Mouse (Mus musculus) 416B (cell line): ENCODE results near the gene Tspan11.

Experiments used
- DNase-seq: peaks from one replicate; pipeline ENCODE4 v3.0.0; 2011; ENCODE audit warnings: low read depth

Tspan11 gene

DNA sequence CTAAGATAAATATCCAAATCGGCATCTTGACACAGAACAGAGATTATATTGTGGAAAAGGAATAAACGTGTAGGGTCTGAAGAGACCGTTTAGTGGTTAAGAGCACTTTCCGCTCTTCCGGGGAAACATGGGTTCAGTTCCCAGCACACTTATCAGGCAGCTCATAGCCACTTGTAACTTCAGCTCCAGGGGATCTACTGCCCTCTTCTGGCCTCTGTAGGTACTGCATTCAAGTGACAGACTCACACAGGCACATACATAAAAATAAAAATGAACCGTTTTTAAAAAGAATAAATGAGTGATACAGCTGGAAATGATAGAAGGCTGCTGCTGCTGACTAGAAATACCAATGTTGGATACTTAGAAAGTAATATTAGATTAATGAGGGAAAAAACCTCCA lies 7.9 kb upstream of the Tspan11 start:
- DNase-seq: peak; percentile 48

DNA sequence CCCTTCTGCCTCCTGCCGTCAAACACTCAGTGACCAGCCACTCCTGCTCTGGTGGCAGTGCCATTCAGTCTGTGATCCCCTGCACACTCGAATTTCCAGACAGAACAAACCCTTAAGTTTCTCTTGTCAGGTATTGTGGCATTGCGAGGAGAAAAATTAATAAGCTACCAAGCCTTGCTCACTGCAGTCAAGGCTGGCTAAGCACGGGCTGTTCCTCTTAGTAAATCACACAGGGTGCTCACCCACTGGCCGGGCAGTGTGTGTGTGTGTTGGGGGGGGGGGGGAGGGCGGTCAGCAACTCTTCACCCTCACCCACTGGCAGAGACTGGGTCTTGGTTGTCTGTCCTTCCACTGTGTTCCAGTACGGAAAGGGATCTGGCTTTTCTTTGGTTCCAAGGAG lies 473 bp upstream of the Tspan11 start:
- DNase-seq: no peak

DNA sequence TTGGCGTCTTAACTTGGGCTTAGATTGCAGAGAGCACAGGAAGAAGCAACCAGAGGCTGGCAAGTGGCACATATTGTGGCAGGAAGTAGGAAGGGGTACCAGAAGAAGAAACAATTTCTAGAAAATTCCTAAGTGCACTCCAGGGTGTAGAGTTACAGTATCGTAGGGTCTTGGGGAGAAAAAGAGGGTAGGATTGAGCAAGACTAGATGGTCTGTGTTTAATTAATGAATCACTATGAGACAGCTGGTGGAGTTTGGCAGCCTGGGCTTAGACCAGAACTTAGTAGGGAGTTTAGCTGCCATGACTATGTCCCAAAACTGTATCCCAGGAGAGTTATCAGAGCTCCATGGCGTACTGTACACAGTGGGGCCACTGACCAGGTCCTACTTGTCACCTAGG lies 1.2 kb downstream of the Tspan11 start:
- DNase-seq: no peak

DNA sequence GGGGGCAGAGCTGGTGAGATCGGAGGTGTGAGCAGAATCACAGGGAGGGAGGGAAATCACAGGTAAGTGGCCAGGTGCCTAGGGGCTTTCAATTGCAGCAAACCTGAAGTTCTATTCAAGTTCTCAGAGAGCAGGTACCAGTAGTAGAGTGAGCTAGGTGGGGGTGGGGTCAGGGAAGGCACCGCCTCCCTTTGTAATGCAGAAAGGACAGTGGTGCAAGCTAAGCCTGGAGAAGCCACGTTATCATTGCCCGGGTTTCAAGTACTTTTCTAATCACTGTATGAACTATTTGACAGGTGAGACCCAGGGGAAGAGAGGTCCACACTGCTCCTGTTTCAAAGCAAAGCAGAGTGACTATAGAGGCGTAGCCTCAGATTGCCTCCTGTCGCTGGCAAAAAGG lies 6.2 kb downstream of the Tspan11 start:
- DNase-seq: no peak

DNA sequence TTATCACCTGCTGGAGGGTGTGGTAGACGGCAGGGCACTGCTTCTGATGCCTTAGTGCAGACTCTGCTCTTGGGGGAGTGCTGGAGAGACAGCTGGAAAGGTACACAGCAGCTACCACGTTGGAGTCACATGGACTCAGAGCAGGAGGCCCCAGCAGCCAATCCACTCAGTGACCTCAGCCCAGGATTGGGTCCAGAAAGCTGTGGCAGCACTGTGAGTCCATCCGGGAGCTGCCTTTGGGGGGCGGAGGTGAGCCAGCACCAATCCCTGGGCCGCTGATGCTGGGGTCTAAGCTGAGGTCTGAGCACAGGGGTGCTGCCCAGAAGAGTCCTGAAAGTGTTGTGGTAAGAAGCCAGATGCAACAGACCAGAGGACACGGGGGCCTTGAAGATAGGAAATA lies 7.6 kb downstream of the Tspan11 start:
- no peak for DNase-seq

DNA sequence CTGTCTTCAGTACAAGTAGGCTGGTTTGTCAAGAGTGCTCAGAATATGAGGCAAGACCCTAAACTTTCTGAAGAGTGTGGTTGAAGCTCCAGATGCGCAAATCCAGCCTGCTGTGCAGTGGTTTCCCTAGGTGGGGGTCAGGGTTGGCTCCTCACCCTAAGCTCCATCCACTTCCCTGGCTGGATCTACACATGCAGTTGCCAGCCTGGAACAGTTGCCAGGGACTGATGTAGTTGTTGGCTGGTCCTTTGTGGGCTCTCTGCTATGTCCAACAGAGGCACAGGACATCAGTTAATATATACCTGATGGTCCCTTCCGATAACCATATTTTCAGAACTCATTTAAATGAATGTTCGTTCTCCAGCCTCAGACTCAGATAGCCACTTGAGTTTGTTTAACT lies 9.0 kb downstream of the Tspan11 start:
- no peak for DNase-seq

DNA sequence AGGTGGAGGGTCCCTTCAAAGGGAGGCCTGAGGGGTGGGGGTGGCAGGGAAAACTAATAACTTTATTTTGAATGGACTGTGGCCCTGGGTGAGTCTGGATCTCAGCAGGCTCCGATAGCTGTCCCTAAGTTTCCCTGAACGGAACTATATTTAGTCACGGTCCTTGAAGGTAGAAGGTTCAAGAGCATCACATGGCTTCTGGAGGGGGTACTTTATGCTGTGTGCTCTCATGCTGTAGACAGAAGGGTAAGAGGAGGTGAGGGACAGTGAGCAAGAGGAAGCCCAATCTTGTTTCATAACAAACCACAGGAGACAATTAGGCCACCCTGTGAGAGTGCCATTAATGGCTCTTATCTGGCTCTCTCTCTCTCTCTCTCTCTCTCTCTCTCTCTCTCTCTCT lies 10.0 kb downstream of the Tspan11 start:
- DNase-seq: no peak

DNA sequence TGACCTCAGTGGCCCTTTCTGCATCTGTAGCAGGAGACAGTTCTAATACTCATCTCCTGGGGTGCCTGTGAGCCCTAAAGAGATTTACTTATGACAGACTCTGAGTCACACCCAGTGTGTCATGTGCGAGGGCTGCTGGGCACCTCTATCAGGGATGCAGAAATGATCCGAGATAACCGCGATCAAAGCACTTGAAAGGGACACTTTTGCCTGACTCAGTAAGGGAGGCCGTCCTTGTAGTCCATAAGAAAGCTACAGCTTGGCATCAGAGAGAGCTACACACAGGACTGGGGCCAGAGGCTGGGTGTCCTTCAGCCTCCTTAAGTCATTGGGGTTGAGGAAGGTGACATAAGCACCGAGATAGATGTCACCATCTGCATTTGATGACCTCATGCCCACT lies 12.7 kb downstream of the Tspan11 start:
- DNase-seq: no peak

DNA sequence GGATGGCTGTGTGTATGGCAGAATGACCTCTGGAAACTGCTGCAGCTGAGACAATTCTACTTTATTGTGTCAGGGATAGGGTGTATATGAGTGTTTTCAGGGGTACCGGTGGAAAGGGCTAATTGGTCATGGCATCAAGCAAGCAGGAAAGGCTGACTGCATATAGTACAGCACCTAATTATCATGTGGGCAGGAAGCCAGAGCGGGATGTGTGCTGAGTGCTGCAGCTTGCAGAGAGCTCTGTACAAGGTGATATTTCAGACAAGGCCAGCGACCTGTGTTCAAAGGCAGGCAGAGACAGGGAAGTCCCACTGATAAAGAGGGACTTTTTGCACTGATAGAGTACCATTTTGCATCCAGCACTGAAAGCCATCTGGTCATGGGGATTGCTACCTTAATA lies 13.9 kb downstream of the Tspan11 start:
- no peak for DNase-seq

DNA sequence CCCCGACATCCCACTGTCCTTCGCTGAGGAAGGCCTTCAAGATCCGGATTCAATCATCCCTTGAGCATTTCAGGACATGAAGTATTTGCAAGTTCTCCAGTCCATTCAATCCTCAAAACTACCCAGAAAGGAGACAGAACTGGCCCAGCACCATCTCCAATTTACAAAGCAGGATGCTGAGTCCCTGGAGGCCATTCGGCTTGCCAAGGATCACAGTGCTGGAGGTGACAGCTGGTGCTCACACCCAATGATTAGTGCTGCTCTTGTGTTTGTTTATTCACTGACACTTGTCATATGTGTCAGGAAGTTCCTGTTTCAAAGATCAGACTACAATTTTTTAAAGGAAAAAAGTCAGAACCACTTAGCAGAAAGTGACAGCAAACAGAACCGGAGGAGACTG lies 14.3 kb downstream of the Tspan11 start:
- no peak for DNase-seq

DNA sequence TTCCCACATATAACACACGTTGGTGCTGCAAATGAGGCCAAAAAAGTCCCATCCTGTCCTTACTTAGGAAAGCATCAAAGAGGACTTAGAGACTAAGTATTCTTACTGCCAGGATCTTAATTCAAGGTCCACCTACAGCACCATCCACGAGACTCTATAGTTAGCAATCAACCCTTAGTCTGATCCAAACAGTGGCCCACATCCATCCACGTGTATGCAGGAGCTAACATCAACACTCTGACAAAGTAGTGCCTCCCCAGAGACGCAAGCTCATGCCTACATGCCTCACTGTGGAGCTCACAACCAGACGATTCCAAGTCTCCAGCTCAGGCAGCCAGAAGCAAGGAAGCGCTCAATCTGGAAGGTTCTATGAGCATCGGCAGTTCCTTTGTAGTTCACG lies 15.2 kb downstream of the Tspan11 start:
- DNase-seq: no peak

DNA sequence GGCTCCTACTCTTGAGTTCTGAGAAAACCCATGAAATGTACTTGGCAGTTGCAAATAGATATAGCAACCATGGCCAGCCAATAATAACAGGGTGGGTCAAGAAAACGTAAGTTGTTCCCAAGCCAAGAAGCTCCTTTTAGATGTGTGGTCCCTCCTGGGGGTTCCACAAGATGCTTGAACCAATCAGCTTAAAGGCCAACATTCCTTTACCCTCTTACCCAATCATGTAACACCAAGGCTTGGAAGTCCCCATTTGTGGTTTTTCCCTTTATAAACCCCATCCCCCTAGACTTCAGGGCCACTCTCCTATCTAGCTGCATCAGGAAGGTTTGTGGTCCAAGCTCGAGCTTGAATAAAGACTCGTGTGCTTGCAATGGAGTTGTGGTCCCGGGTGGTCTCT lies 23.2 kb downstream of the Tspan11 start:
- no peak for DNase-seq

DNA sequence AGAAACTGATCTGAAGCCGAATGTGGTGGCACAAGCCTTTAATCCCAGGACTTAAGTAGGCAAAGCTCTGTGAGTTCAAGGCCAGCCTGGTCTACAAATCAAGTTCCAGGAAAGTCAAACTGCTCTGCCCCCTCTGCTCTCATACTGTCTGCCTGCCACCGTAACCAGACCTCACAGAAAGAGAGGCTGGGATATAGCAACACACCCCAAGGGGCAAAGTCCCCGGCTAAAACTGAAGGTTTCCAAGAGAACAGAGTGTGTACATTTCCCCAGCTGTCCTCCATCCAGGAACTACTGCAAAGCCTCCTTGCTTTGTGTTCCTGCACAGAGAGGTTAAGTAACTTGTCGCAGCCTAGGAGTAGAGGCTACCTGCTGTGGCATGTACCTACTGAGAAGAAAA lies 24.3 kb downstream of the Tspan11 start:
- DNase-seq: no peak

DNA sequence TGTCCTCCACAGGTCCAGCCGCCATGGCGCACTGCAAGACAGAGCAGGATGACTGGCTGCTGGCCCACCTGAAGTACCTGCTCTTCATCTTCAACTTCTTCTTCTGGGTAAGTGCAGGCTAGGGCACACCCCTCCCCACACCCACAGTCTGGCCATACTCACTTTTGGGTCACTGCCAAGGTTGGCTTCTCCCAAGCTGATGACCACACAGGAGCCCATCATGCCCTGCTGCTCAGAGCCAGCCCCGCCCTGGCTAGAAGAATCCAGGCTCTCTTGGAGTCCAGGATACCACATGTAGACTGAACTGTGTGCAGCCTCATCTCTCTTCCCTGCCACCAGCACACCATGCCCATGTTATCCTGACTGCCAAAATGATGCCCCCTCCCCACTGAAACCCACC lies 25.5 kb downstream of the Tspan11 start:
- DNase-seq: peak; percentile 10

DNA sequence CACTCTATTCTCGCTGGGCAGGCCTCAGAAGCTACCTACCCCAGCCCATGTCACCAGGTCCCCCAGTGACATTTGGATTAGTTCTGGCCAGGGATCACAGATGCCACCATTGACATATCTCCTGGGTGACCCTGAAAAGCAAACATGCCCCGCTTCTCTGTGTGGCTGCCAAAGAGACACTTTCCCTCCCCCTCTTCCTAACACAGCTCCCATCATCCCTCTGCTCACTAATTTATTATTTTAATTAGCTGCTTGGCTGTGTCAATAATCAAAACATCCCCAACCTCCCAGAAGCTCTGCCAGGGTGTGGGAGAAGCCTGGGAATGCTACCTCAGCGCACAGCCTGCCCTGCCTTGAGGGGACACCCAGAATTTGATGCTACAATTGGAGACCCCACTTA lies 29.6 kb downstream of the Tspan11 start:
- no peak for DNase-seq

DNA sequence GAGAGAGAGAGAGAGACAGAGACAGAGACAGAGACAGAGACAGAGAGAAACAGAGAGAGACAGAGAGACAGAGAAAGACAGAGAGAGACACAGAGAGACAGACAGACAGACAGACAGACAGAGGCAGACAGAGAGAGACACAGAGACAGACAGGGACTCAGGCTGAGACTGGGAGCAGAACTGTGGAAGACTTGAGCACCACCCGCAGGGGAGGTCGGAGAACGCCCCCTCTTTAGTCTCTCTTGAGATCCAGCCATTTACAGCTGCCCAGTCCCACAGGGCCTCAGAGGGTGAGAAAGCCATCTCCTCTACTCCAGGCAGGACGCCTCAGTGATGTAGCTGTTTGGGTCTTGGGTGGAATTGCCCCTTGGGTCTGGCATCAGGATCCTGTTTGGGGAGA lies 30.3 kb downstream of the Tspan11 start:
- DNase-seq: peak; percentile 17

DNA sequence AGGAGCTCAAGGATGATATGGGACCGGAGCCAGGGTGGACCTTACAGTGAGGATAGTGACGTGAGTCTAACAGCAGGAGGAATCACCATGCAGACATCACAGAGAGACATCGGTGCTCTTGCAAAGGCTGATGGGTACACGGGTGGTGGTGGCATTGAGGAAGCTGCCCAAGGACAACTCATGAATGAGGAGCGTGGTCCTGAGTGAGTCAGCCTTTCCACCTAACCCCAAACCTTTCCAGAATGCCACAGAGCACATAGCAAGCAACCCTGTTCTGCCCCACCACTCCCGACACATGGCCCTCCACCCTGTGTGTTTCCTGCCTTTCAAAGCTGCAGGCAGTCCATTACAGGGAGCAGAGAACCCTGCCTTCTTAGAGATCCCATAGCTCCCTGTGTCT lies 32.1 kb downstream of the Tspan11 start:
- DNase-seq: peak; percentile 85

DNA sequence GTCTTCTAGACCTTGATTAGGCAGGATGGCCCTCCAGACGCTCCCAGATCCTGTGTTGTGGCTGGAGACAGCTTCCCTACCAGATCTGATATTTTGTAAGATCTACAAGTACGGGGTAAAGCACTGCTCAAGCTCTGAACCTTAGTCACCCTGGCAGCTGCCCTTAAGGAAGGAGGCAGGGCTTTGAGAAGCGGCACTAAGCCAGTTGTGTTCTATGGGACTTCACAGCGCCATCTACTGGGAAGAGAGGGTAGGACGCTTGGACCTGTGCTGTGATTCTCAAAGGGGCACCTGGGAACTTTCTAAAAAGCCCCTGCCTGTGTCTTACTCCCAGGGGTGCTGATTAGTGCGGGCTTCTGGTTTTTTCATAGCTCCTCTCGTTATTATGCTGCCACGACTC lies 33.3 kb downstream of the Tspan11 start:
- peak; percentile 83 for DNase-seq

DNA sequence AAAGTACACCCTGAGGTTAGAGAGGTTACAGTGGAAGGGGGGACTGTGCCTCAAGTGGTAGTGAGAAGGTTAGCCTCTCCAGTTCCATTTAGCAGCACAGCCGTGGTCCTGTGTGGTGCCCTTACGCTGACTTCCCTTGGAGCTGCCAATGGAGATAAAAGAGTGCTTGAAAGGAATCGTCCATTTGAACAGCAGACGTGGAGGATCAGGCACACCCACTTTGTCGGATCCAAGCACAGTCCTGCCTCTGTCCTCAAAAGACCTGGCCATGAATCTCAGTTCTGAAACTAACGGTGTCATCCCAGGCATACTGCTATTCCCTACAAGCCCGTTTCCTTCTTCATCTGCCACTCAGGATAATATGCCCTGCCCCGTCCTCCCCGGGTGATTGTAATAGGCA lies 34.6 kb downstream of the Tspan11 start:
- DNase-seq: no peak

DNA sequence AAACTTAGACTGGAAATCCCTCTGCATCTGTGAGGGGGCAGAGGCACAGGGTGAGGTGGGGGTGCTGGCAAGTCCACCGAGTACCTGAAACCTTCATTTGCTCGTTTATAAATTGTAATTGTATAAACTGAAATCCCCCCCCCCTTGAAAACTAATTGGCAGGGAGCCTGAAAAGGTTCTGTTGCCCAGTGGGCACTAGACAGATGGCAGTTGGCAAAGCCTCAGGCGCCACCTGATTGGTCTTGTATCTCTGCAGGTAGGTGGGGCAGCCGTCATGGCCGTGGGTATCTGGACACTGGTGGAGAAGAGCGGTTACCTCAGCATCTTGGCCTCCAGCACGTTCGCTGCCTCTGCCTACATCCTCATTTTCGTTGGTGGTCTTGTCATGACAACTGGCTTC lies 35.9 kb downstream of the Tspan11 start:
- DNase-seq: no peak

DNA sequence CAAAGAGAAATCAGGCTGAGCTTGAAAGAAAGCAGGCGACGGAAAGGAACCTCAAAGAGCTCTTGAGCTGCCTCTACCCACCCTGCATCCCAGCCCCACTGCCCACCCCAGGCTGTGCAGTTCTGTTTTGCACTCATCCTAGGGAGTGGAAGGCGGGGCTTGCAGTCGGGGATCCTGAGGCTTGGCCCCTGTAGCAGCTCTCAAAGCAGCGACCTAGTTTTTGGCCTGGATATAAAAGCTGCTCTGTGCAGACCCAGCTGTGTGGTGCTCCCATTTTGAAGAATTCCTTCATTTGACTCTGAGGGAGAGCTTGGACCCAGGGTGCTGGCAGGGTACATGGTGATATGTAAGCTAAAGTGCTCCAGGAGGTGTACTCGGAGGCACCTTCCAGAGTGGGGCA lies 37.4 kb downstream of the Tspan11 start:
- DNase-seq: no peak

DNA sequence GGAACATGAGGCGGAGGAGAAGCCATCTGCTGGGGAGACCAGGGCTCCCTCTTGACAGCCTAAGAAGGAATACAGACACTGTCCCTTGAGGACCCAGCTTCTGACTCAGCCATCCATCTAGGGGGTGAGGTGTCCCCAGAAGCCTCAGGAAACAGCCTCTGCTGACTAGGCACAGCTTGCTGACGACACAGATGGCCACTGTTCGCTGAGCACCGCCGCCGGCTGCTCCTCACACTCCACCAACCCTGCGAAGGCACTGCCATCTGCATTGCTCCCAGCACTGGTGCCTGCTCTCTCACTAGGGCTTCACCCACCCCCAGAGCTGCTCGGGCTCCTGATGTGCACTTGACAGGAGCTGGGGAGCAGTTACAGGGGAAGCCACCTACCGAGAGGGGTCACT lies 38.5 kb downstream of the Tspan11 start:
- no peak for DNase-seq

DNA sequence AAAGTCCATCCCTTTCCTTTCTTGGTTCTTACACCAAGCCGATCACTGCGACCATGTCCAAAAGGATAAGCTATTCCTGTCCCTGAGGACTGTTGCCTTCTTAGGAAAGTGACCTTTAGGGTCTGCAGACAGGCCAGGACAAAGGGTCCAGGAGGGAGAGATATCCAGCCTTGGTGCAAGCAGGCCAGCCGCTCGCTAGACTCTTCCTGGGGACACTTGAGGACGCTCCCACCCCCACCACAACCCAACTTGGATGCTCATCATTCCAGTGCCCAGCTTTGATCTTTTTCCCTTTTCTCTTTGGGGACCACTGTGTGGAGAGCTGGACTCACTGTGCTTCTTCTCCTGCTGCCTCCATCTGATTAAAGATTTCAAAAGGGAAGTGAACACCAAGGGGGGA lies 41.3 kb downstream of the Tspan11 start:
- no peak for DNase-seq

DNA sequence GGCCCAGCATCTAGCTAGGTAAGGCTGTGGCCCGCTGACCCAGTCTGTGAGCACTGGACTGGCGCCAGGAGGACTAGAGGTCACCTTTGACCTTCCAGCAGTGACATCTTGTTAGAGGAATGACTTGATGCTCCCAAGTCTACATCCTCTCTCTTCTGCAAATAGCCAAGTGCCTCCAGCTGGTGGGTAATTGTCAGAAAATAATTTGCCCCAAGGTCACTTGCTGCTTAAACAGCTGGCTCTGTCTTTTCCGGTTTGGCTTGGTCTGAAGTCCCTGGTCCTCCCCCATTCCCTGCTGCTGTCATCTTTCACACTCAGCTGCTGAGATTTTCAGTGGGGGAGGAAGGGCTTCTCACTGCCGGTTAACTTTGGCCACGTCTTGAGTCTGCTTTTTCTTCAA lies 45.3 kb downstream of the Tspan11 start:
- DNase-seq: no peak

DNA sequence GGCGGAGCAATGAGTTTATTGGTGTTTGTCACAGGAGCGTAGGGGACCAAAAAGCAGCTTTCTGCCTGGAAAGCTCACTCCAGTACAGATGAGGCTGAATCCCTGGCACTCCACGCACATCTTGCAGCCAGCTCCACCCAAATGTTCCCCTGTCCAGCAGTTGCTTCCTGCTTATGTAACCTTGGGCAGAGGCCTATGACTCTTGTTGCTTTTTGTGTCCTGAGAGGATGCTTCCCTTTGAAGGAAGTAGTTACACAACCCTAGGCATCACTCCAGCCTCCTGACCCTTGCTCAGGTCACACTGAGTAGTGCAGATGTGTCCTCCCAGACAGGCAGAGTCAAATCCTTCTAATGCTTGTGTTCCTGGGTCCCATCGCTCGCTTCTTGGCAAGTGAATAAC lies 46.5 kb downstream of the Tspan11 start:
- no peak for DNase-seq
